Mouse (Mus musculus): Measurements from ENCODE around the gene Tead1. TPM values are rescaled to one million over a fixed set of nuclear protein-coding genes. Genes with fewer than 3 reads are reported as not detected.

Tead1 gene
- polyA plus RNA-seq, 1 experiment = 7.2 TPM

- Histone ChIP-seq H3K27ac (ENCODE audit: insufficient read depth, low read length) (no peak overlapping the region), H3K4me3 (replicated peaks; ENCODE audit: insufficient read depth, low read depth, low read length) (no peak overlapping the region), H3K27me3 (ENCODE audit: control insufficient read depth, insufficient read depth, low read length) (no peaks in the 10 kb centered on the region), H3K4me1 (ENCODE audit: control insufficient read depth, insufficient read depth, low read length) (no peaks in the 10 kb centered on the region)
- WGBS = 87% methylated on average over 6 of the region's 6 CpGs
- no peak for DNase-seq
- TF ChIP-seq POLR2A (IDR thresholded peaks at IDR 0.05; ENCODE audit: borderline replicate concordance, insufficient read depth, low read length) (no peak), CTCF (IDR thresholded peaks at IDR 0.05; ENCODE audit: borderline replicate concordance, insufficient read depth, low read depth, low read length) (no peak)
Measured at GRCm38 (mm10) chr7:112752311-112752710, 73.2 kb downstream of the Tead1 start.

- Histone ChIP-seq H3K4me3 (replicated peaks; ENCODE audit: insufficient read depth, low read depth, low read length) (no peak overlapping the region), H3K4me1 (ENCODE audit: control insufficient read depth, insufficient read depth, low read length) (no peaks in the 10 kb centered on the region), H3K27me3 (ENCODE audit: control insufficient read depth, insufficient read depth, low read length) (no peaks in the 10 kb centered on the region), H3K27ac (ENCODE audit: insufficient read depth, low read length) (no peak overlapping the region)
- 81% methylated on average over 6 of the region's 6 CpGs for WGBS
- TF ChIP-seq POLR2A (IDR thresholded peaks at IDR 0.05; ENCODE audit: borderline replicate concordance, insufficient read depth, low read length) (no peak), CTCF (IDR thresholded peaks at IDR 0.05; ENCODE audit: borderline replicate concordance, insufficient read depth, low read depth, low read length) (no peak)
- no peak for DNase-seq
Measured at GRCm38 (mm10) chr7:112753314-112753713, 74.2 kb downstream of the Tead1 start.

- TF ChIP-seq CTCF (IDR thresholded peaks at IDR 0.05; ENCODE audit: borderline replicate concordance, insufficient read depth, low read depth, low read length) = no peak
- TF ChIP-seq POLR2A (IDR thresholded peaks at IDR 0.05; ENCODE audit: borderline replicate concordance, insufficient read depth, low read length) = no peak
- H3K27ac ChIP-seq (ENCODE audit: insufficient read depth, low read length) = no peak overlapping the region
- peaks cover 16% of the 10 kb centered on the region for H3K4me1 ChIP-seq (ENCODE audit: control insufficient read depth, insufficient read depth, low read length)
- no peak for DNase-seq
- no peak overlapping the region for H3K4me3 ChIP-seq (replicated peaks; ENCODE audit: insufficient read depth, low read depth, low read length)
- no peaks in the 10 kb centered on the region for H3K27me3 ChIP-seq (ENCODE audit: control insufficient read depth, insufficient read depth, low read length)
- 83% methylated on average over 23 of the region's 23 CpGs for WGBS
Measured at GRCm38 (mm10) chr7:112759359-112759975, 80.3 kb downstream of the Tead1 start.

- no peak overlapping the region for H3K4me3 ChIP-seq (replicated peaks; ENCODE audit: insufficient read depth, low read depth, low read length)
- TF ChIP-seq CTCF (IDR thresholded peaks at IDR 0.05; ENCODE audit: borderline replicate concordance, insufficient read depth, low read depth, low read length) (no peak), POLR2A (IDR thresholded peaks at IDR 0.05; ENCODE audit: borderline replicate concordance, insufficient read depth, low read length) (no peak)
- no peaks in the 10 kb centered on the region for H3K27me3 ChIP-seq (ENCODE audit: control insufficient read depth, insufficient read depth, low read length)
- no peak for DNase-seq
- 88% methylated on average over 3 of the region's 3 CpGs for WGBS
- no peak overlapping the region for H3K27ac ChIP-seq (ENCODE audit: insufficient read depth, low read length)
- H3K4me1 ChIP-seq (ENCODE audit: control insufficient read depth, insufficient read depth, low read length) = peaks cover 16% of the 10 kb centered on the region
Measured at GRCm38 (mm10) chr7:112760293-112760692, 81.2 kb downstream of the Tead1 start.

- DNase-seq = no peak
- no peak overlapping the region for H3K27ac ChIP-seq (ENCODE audit: insufficient read depth, low read length)
- H3K4me3 ChIP-seq (replicated peaks; ENCODE audit: insufficient read depth, low read depth, low read length) = no peak overlapping the region
- no peaks in the 10 kb centered on the region for H3K27me3 ChIP-seq (ENCODE audit: control insufficient read depth, insufficient read depth, low read length)
- 71% methylated on average over 8 of the region's 8 CpGs for WGBS
- H3K4me1 ChIP-seq (ENCODE audit: control insufficient read depth, insufficient read depth, low read length) = peaks cover 16% of the 10 kb centered on the region
- TF ChIP-seq CTCF (IDR thresholded peaks at IDR 0.05; ENCODE audit: borderline replicate concordance, insufficient read depth, low read depth, low read length) (no peak), POLR2A (IDR thresholded peaks at IDR 0.05; ENCODE audit: borderline replicate concordance, insufficient read depth, low read length) (no peak)
Measured at GRCm38 (mm10) chr7:112760782-112761181, 81.7 kb downstream of the Tead1 start.

- DNase-seq = peak in 1 of 2 experiments; percentile 38
- WGBS = 70% methylated on average over 2 of the region's 2 CpGs
- no peak overlapping the region for H3K27ac ChIP-seq (ENCODE audit: insufficient read depth, low read length)
- no peak overlapping the region for H3K4me3 ChIP-seq (replicated peaks; ENCODE audit: insufficient read depth, low read depth, low read length)
- TF ChIP-seq POLR2A (IDR thresholded peaks at IDR 0.05; ENCODE audit: borderline replicate concordance, insufficient read depth, low read length) = no peak
- TF ChIP-seq CTCF (IDR thresholded peaks at IDR 0.05; ENCODE audit: borderline replicate concordance, insufficient read depth, low read depth, low read length) = no peak
- no peaks in the 10 kb centered on the region for H3K27me3 ChIP-seq (ENCODE audit: control insufficient read depth, insufficient read depth, low read length)
- H3K4me1 ChIP-seq (ENCODE audit: control insufficient read depth, insufficient read depth, low read length) = peaks cover 16% of the 10 kb centered on the region
Measured at GRCm38 (mm10) chr7:112762870-112763269, 83.8 kb downstream of the Tead1 start.

GRCm38 (mm10) chr7:112763513-112763912 is 84.4 kb downstream of the Tead1 start:
- Histone ChIP-seq H3K4me3 (replicated peaks; ENCODE audit: insufficient read depth, low read depth, low read length) (no peak overlapping the region), H3K4me1 (ENCODE audit: control insufficient read depth, insufficient read depth, low read length) (peaks cover 16% of the 10 kb centered on the region), H3K27ac (ENCODE audit: insufficient read depth, low read length) (no peak overlapping the region), H3K27me3 (ENCODE audit: control insufficient read depth, insufficient read depth, low read length) (no peaks in the 10 kb centered on the region)
- 29% methylated on average over 3 of the region's 3 CpGs for WGBS
- peak; percentile 56 for DNase-seq
- TF ChIP-seq POLR2A (IDR thresholded peaks at IDR 0.05; ENCODE audit: borderline replicate concordance, insufficient read depth, low read length) (no peak), CTCF (IDR thresholded peaks at IDR 0.05; ENCODE audit: borderline replicate concordance, insufficient read depth, low read depth, low read length) (no peak)

GRCm38 (mm10) chr7:112764921-112765320 is 85.8 kb downstream of the Tead1 start:
- Histone ChIP-seq H3K4me3 (replicated peaks; ENCODE audit: insufficient read depth, low read depth, low read length) (no peak overlapping the region), H3K27me3 (ENCODE audit: control insufficient read depth, insufficient read depth, low read length) (no peaks in the 10 kb centered on the region), H3K4me1 (ENCODE audit: control insufficient read depth, insufficient read depth, low read length) (peaks cover 16% of the 10 kb centered on the region), H3K27ac (ENCODE audit: insufficient read depth, low read length) (no peak overlapping the region)
- WGBS = 95% methylated on average over 4 of the region's 4 CpGs
- no peak for TF ChIP-seq POLR2A (IDR thresholded peaks at IDR 0.05; ENCODE audit: borderline replicate concordance, insufficient read depth, low read length)
- TF ChIP-seq CTCF (IDR thresholded peaks at IDR 0.05; ENCODE audit: borderline replicate concordance, insufficient read depth, low read depth, low read length) = no peak
- DNase-seq = no peak
